Mouse (Mus musculus) hindbrain, embryonic 14.5 days (tissue): ENCODE measurements around the gene Spdye4a. TPM values are rescaled to one million over a fixed set of nuclear protein-coding genes. Genes with fewer than 3 reads are reported as not detected.
"Not testable (repeated sequence)": the region's sequence is repeated elsewhere in the genome, so short reads cannot be mapped to it uniquely, and the experiment has no call there.

Experiments
- ATAC-seq: fragments of 200-750 bp; cut with Nextera tagmentation; 2 replicates; pipeline ENCODE4 v1.8.0; 2017; ENCODE audit warnings: moderate number of reproducible peaks, mild to moderate bottlenecking, moderate TSS enrichment, moderate library complexity; ENCODE audit not compliant: low FRiP score
- DNase-seq: peaks from one replicate; pipeline ENCODE4 v3.0.0-alpha.2; 2015; ENCODE audit warnings: low spot score
- H3K27ac ChIP-seq: fragments of 300-500 bp; sonication (generic); 2 replicates; pipeline ENCODE4 v1.5.1; 2014; ENCODE audit warnings: mild to moderate bottlenecking, moderate library complexity
- H3K27me3 ChIP-seq: fragments of 300-500 bp; sonication (generic); 2 replicates; pipeline ENCODE4 v1.6.1; 2014; ENCODE audit warnings: mild to moderate bottlenecking, low read length, mixed read lengths; ENCODE audit not compliant: control insufficient read depth, insufficient read depth
- H3K36me3 ChIP-seq: fragments of 300-500 bp; sonication (generic); replicated peaks from 2 replicates; pipeline ENCODE4 v1.6.1; 2014; ENCODE audit not compliant: control insufficient read depth, insufficient read depth
- H3K4me1 ChIP-seq: fragments of 300-500 bp; sonication (generic); replicated peaks from 2 replicates; pipeline ENCODE4 v1.6.1; 2014; ENCODE audit warnings: antibody characterized with exemption, low read length, mixed read lengths; ENCODE audit not compliant: control insufficient read depth, insufficient read depth
- H3K4me2 ChIP-seq: fragments of 300-500 bp; sonication (generic); replicated peaks from 2 replicates; pipeline ENCODE4 v1.6.1; 2014; ENCODE audit warnings: mild to moderate bottlenecking, moderate library complexity
- H3K4me3 ChIP-seq: fragments of 300-500 bp; sonication (generic); replicated peaks from 2 replicates; pipeline ENCODE4 v1.5.1; 2014; ENCODE audit warnings: mild to moderate bottlenecking, low read length
- H3K9ac ChIP-seq: fragments of 300-500 bp; sonication (generic); 2 replicates; pipeline ENCODE4 v1.6.1; 2014
- H3K9me3 ChIP-seq: fragments of 300-500 bp; sonication (generic); 2 replicates; pipeline ENCODE4 v1.6.1; 2016; ENCODE audit warnings: low read length; ENCODE audit not compliant: control insufficient read depth
- WGBS: fragments of 180-500 bp; shearing (Covaris S2); extraction: QIAGEN DNeasy Blood & Tissue Kit; methylation state at CpG from one replicate; pipeline ENCODE4 v1.1.7; 2014; 5-methylcytosine and 5-hydroxymethylcytosine counted together
- polyA plus RNA-seq: library from polyadenylated mRNA; unstranded; fragments of >200 nt; fragmentation: Nextera tagmentation; extraction: Ambion mirVana; gene quantifications from 2 replicates; pipeline ENCODE4 v1.2.1, GENCODE M21; 2014

Gene Spdye4a
- polyA plus RNA-seq, 1 experiment from 2014 or later, result not detected

DNA sequence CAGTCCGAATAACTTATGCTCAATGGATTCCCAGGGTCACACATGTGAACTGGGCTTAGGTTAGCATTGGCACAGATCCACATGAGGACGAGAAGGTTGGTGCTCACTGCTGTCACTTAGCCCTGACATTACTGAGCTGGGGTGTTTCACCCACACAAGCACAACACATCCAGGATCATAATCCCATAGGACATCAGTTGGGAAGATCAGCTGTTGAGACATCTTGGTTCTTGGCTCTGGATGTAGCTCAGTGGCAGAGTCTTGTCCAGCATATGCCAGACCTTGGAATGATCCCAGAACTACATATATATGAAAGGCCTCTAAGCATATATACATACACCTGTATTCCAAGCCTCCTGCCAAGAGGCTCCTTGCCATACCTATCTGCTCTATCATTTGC, 31.5 kb downstream of the Spdye4a start:
- H3K9me3 ChIP-seq, result no peaks in the 10 kb centered on the region
- H3K36me3 ChIP-seq, result no peaks in the 10 kb centered on the region
- no peak for DNase-seq
- no peak overlapping the region for H3K27ac ChIP-seq
- no peak for ATAC-seq
- no peaks in the 10 kb centered on the region for H3K27me3 ChIP-seq
- H3K4me1 ChIP-seq, result no peaks in the 10 kb centered on the region
- no peak overlapping the region for H3K4me3 ChIP-seq
- no peak overlapping the region for H3K9ac ChIP-seq
- WGBS, result 68% methylated on average over 2 of the region's 2 CpGs
- no peak overlapping the region for H3K4me2 ChIP-seq

DNA sequence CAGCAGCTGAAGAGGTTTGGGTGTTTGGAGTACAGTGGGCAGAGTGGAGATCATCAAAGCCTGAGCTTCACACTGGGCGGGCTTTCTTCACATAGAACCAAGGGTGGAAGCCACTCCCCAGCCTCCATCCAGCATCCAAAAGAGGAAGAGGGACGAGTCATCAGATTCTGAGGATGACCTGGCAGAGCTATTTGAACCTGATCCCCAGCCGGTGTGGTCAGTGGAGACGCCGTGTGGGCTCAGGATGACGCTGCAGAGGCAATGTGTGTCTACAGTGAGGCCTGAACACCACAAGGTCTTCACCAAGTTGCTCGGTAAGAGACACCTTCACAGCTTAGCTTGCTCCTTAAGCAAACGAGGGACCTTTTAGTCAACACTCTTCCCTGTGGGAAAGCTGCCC, 31.9 kb downstream of the Spdye4a start:
- not testable (repeated sequence) for H3K9ac ChIP-seq, H3K4me1 ChIP-seq, H3K4me3 ChIP-seq, H3K36me3 ChIP-seq, H3K4me2 ChIP-seq, ATAC-seq, H3K9me3 ChIP-seq, H3K27ac ChIP-seq, DNase-seq, H3K27me3 ChIP-seq
- WGBS, result 75% methylated on average over 8 of the region's 8 CpGs

DNA sequence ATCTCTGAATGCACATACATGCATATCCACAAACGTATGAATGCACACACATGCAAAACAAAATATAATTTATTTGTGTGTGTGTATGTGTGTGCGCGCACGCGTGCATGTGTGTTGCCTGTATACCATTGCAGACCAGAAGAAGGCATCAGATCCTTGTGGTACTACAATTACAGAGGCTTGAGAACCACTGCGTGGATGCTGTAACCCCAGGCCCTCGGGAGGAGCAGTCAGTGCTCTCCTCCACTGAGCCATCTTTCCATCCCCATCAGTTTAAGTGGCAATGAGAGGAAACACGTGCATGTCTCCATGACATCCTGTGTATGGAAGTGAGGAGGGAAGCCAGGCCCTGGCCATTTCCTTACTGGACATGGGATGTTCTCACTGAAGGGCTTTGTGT, 33.9 kb downstream of the Spdye4a start:
- Histone ChIP-seq H3K27ac (no peak overlapping the region), H3K4me1 (no peaks in the 10 kb centered on the region), H3K27me3 (no peaks in the 10 kb centered on the region), H3K4me2 (no peak overlapping the region), H3K9ac (no peak overlapping the region), H3K4me3 (no peak overlapping the region), H3K36me3 (no peaks in the 10 kb centered on the region), H3K9me3 (no peaks in the 10 kb centered on the region)
- ATAC-seq (no peak), DNase-seq (no peak)
- WGBS, result 94% methylated on average over 8 of the region's 8 CpGs

DNA sequence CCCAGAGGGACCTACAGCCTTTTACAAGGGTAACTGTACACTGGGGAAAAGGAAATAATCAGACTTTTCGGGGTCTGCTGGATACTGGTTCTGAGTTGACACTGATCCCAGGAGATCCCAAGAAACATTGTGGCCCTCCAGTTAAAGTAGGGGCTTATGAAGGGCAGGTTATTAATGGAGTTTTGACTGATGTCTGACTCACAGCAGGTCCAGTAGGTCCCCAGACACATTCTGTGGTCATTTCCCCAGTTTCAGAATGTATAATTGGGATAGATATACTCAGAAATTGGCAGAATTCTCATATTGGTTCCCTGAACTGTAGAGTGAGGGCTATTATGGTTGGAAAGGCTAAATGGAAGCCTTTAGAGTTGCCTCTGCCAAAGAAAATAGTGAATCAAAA, 38.7 kb downstream of the Spdye4a start:
- not testable (repeated sequence) for H3K9me3 ChIP-seq, H3K36me3 ChIP-seq, ATAC-seq, H3K9ac ChIP-seq, H3K4me1 ChIP-seq, DNase-seq, H3K4me3 ChIP-seq, H3K27me3 ChIP-seq, H3K4me2 ChIP-seq, H3K27ac ChIP-seq
- no CpG with 5 or more reads among the region's 1 CpGs for WGBS

DNA sequence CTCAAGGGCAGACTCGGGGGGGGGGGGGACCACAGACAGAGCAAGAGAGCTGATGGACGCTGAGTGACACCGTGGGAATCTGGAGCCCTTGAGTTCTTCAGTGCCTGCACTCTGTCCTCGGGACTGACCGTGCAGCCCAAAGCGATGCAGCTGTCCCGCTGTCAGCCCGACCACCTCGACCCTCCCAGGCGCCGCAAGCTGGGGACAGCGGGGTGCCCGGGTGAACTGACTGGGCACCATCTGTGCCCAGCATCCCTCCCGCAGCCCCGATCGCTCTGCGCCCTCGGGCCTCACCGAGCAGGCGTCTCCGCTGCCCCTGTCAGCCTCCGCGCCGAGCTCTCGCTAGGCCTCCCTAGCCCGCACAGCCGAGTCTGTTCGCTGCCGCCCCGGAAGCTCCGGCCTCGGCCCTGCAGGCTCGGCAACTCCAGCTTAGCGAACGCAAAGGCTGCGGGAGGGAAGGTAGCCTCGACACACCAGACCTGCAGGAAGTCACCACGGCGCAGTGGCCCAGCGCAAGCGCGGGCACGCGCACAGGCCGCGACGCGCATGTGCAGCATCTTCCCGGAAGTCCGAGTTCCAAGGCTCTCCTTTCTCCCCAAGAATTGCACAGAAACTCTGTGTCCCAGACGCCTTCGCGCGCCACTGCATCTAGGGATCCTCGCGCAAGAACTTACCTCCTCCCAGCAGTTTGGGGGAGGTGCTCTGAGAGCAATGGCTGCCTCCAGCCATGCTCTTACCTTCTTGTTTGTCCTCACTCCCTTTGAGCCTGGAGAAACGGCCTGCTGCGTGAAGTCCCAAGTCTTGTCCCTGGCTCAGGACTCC, 46.2 kb downstream of the Spdye4a start, which contains the start of the genes Rbak and Spdye4b:
Rbak (minus strand) TSS at position 521 of the 822 bp plus-strand sequence.
Spdye4b (plus strand) TSS at position 763 of the 822 bp plus-strand sequence.
- Histone ChIP-seq H3K4me1 (peaks cover 12% of the 10 kb centered on the region), H3K9ac (peak within 1 kb of the TSS; percentile 86), H3K4me3 (peak within 1 kb of the TSS; percentile 79), H3K27me3 (no peaks in the 10 kb centered on the region), H3K9me3 (peaks cover 4% of the 10 kb centered on the region; the same call in 1 of the 2 replicates), H3K4me2 (peak within 1 kb of the TSS; percentile 85), H3K27ac (peak within 1 kb of the TSS; percentile 92), H3K36me3 (peaks cover 30% of the 10 kb centered on the region)
- DNase-seq (peak; percentile 96), ATAC-seq (peak; percentile 96)
- WGBS, result under 1% methylated on average over 58 of the region's 58 CpGs

DNA sequence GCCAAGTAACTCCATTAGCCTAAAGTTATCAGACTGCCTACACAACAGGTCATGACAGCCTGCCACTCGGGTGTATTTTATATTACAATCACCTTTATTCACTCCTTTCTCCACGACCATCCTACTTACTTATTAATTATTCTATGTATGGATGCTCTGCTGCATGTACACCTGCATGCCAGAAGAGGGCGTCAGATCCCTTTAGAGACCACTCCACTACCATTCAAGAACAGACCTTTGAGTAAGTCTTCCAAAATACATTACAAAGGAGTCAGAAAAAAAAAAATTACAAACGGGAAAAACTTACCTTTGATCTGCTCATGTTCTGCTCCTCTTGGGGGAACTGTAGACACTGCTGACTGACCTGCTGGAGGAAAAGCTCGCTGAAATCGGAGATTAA, 47.5 kb downstream of the Spdye4a start:
- Histone ChIP-seq H3K4me3 (peak overlapping the region; percentile 79; the same call in 1 of the 2 replicates), H3K27ac (no peak overlapping the region), H3K9ac (no peak overlapping the region; the same call in 1 of the 2 replicates), H3K27me3 (no peaks in the 10 kb centered on the region), H3K36me3 (peaks cover 43% of the 10 kb centered on the region), H3K9me3 (peaks cover 4% of the 10 kb centered on the region; the same call in 1 of the 2 replicates), H3K4me2 (peak overlapping the region; percentile 85), H3K4me1 (peaks cover 12% of the 10 kb centered on the region)
- WGBS, result 41% methylated on average over 6 of the region's 6 CpGs
- ATAC-seq, result no peak
- DNase-seq, result no peak

DNA sequence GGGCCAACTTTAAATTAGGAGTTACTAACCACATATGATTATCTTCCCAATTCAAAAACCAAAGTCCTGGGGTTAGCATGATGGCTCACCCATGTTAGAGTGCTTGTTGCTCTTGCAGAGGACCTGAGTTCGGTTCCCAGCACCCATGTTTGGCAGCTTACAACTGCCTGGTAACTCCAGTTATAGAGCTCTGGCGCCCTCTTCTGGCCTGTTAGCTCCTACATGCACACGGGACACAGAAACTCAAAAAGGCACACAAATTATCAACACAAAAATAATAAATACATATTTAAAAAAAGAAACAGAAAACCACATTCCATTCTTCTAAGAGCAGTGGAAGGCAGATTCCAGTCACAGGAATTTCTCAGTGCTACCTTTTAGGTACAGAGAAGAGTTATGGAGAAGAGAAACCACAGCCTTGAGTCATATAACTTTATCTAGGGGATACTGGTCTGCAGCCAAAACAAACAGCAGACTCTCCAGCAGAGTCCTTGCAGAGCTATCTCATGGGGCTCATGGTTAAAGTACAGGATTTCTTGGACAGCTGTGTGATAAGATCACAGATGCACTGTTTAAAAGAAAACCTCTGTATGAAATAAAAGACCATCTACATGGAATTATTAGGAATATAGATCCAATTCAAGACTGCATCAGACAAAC, 49.0 kb downstream of the Spdye4a start:
- Histone ChIP-seq H3K4me2 (no peak overlapping the region), H3K4me3 (no peak overlapping the region), H3K27me3 (no peaks in the 10 kb centered on the region), H3K9me3 (peaks cover 8% of the 10 kb centered on the region; the same call in 1 of the 2 replicates), H3K4me1 (peaks cover 12% of the 10 kb centered on the region), H3K9ac (no peak overlapping the region), H3K36me3 (peaks cover 58% of the 10 kb centered on the region), H3K27ac (no peak overlapping the region)
- ATAC-seq, result no peak
- 93% methylated on average over 3 of the region's 3 CpGs for WGBS
- DNase-seq, result no peak

DNA sequence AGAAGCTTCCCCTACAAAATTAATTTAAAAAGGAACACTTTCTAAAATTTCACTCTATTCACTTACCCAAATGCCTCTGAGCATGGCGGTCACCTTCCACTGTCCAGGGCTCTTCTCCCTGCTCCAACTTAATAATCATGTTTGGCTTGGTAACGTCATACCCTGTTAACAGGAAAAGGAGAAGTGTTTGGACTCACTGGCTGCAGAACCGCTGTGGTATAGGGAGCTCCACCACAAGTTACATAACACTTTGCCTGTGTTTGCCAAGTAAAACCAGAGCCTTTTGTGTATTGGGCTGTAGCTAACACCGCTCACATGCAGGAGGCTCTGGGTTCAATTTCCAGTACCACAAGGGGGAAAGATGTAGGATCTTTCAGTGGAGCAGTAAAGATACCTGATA, 50.7 kb downstream of the Spdye4a start:
- H3K27me3 ChIP-seq, result no peaks in the 10 kb centered on the region
- WGBS, result 97% methylated on average over 4 of the region's 4 CpGs
- H3K36me3 ChIP-seq, result peaks cover 75% of the 10 kb centered on the region
- H3K9ac ChIP-seq, result no peak overlapping the region
- DNase-seq, result no peak
- peaks cover 12% of the 10 kb centered on the region for H3K4me1 ChIP-seq
- peaks cover 8% of the 10 kb centered on the region; the same call in 1 of the 2 replicates for H3K9me3 ChIP-seq
- H3K27ac ChIP-seq, result no peak overlapping the region
- no peak for ATAC-seq
- no peak overlapping the region for H3K4me3 ChIP-seq
- H3K4me2 ChIP-seq, result no peak overlapping the region
